Mouse (Mus musculus) cerebellum, adult 2 months (tissue): ENCODE results near the gene Usp13.

Experiments used
- CTCF ChIP-seq: fragments of 200-500 bp; IDR thresholded peaks from 2 replicates; pipeline ENCODE4 v1.5.1; 2011; ENCODE audit warnings: low read depth, mild to moderate bottlenecking, control low read depth, low read length, moderate library complexity, borderline replicate concordance; ENCODE audit not compliant: insufficient read depth
- POLR2A ChIP-seq: fragments of 200-500 bp; IDR thresholded peaks from 2 replicates; pipeline ENCODE4 v1.6.1; 2011; ENCODE audit warnings: low read length, control low read depth, borderline replicate concordance; ENCODE audit not compliant: insufficient read depth

GRCm38 (mm10) chr3:32822620-32823019, 5.3 kb downstream of the Usp13 start:
- TF ChIP-seq CTCF (no peak), POLR2A (no peak)
